Mouse (Mus musculus) Patski (cell line): ENCODE measurements around the gene Gm12355. TPM values are rescaled to one million over a fixed set of nuclear protein-coding genes. Genes with fewer than 3 reads are reported as not detected.
A peak's percentile ranks its signal among the peaks of the same experiment; 100 is the strongest.

Experiments
- ATAC-seq: fragments of 100-300 bp; one replicate; pipeline ENCODE4 v1.8.0; 2021
- CTCF ChIA-PET: fragments of 350-600 bp; sonication (Branson Sonifier 250); formaldehyde crosslinking; loops from one replicate; lab custom pipeline; 2022; ENCODE audit warnings: inconsistent platforms; lab: Charles Lee
- POLR2A ChIA-PET: fragments of 350-600 bp; sonication (Branson Sonifier 250); formaldehyde crosslinking; loops from one replicate; lab custom pipeline; 2022; ENCODE audit warnings: antibody characterized with exemption, inconsistent platforms; lab: Charles Lee
- DNase-seq: peaks from one replicate; pipeline ENCODE4 v3.0.0-alpha.2; 2011; ENCODE audit warnings: low read depth, low spot score
- H3K27me3 ChIP-seq: fragments of 371-371 bp; one replicate; pipeline ENCODE4 v1.5.1; 2021
- CTCF ChIP-seq: fragments of 100-300 bp; IDR thresholded peaks from one replicate; pipeline ENCODE4 v1.5.1; 2021
- in situ Hi-C: fragments of 300-500 bp; cut with MboI; formaldehyde crosslinking; loops from 3 replicates; pipeline ENCODE4 v1.11.1; 2018; ENCODE audit warnings: low pct_unique_long_range_greater_than_20kb, mixed read lengths
- polyA plus RNA-seq: library from polyadenylated mRNA; unstranded; gene quantifications from one replicate; pipeline ENCODE4 v1.2.3, GENCODE M21; 2021

Gene Gm12355
- polyA plus RNA-seq, 1 experiment from 2014 or later = 16.4 TPM

GRCm38 (mm10) chr11:98603953-98604352, 21.5 kb downstream of the Gm12355 start:
- in situ Hi-C loops = loop anchor here (5.0 kb wide), 1 partner anchor 33 kb away; no protein-coding TSS in a partner anchor
- CTCF ChIA-PET = no interaction called here

GRCm38 (mm10) chr11:98602090-98602690, 23.3 kb downstream of the Gm12355 start:
- in situ Hi-C loops = loop anchor here (5.0 kb wide), 1 partner anchor 35 kb away; no protein-coding TSS in a partner anchor
- peaks cover 37% of the 10 kb centered on the region for H3K27me3 ChIP-seq
- no peak for TF ChIP-seq CTCF
- no peak for DNase-seq
- ChIA-PET CTCF (no interaction called here), POLR2A (no interaction called here)
- ATAC-seq = no peak

More at GRCm38 (mm10) chr11:98603953-98604352, 21.5 kb downstream of the Gm12355 start:
- no peak for DNase-seq
- no peak for ATAC-seq
- H3K27me3 ChIP-seq = peaks cover 31% of the 10 kb centered on the region
- POLR2A ChIA-PET = no interaction called here
- TF ChIP-seq CTCF = peak; percentile 36

GRCm38 (mm10) chr11:98599291-98599690, 26.2 kb downstream of the Gm12355 start:
- peaks cover 33% of the 10 kb centered on the region for H3K27me3 ChIP-seq
- CTCF ChIA-PET = interaction anchor here (2.1 kb wide), 1 partner anchor 47 kb away, joined by 5 read pairs; no protein-coding TSS in a partner anchor
- ATAC-seq = no peak
- TF ChIP-seq CTCF = no peak
- no peak for DNase-seq
- in situ Hi-C loops = no loop called here
- POLR2A ChIA-PET = no interaction called here

- TF ChIP-seq CTCF = no peak
- in situ Hi-C loops = no loop called here
Measured at GRCm38 (mm10) chr11:98598851-98599290, 26.6 kb downstream of the Gm12355 start.

GRCm38 (mm10) chr11:98597991-98598390, 27.5 kb downstream of the Gm12355 start, which contains the start of gene Lrrc3c:
Gene Lrrc3c (plus strand): TSS chr11:98598291.
- no peak for ATAC-seq
- no peak for TF ChIP-seq CTCF
- CTCF ChIA-PET = interaction anchor here (1.3 to 2.0 kb wide), 3 partner anchors 8 to 43 kb away, joined by 3 to 10 read pairs (median 6); no protein-coding TSS in a partner anchor
- in situ Hi-C loops = no loop called here
- peaks cover 30% of the 10 kb centered on the region for H3K27me3 ChIP-seq
- POLR2A ChIA-PET = no interaction called here
- no peak for DNase-seq

More at GRCm38 (mm10) chr11:98598851-98599290, 26.6 kb downstream of the Gm12355 start:
- DNase-seq (no peak), ATAC-seq (no peak)
- peaks cover 30% of the 10 kb centered on the region for H3K27me3 ChIP-seq
- POLR2A ChIA-PET = no interaction called here
- CTCF ChIA-PET = interaction anchor here (2.1 kb wide), 1 partner anchor 47 kb away, joined by 5 read pairs; no protein-coding TSS in a partner anchor

GRCm38 (mm10) chr11:98597363-98597762, 28.1 kb downstream of the Gm12355 start:
- in situ Hi-C loops = no loop called here
- ChIA-PET CTCF (interaction anchor here (1.0 to 2.0 kb wide), 4 partner anchors 9 to 43 kb away, joined by 3 to 10 read pairs (median 4); partner anchors contain the start of gene Ormdl3), POLR2A (no interaction called here)
- peak; percentile 87 for TF ChIP-seq CTCF
- ATAC-seq (no peak), DNase-seq (no peak)
- peaks cover 28% of the 10 kb centered on the region for H3K27me3 ChIP-seq

- in situ Hi-C loops = no loop called here
- no peak for TF ChIP-seq CTCF
- ATAC-seq = no peak
- peaks cover 31% of the 10 kb centered on the region for H3K27me3 ChIP-seq
- CTCF ChIA-PET = interaction anchor here (2.0 kb wide), 1 partner anchor 10 kb away, joined by 6 read pairs; no protein-coding TSS in a partner anchor
- POLR2A ChIA-PET = no interaction called here
- DNase-seq = no peak
Measured at GRCm38 (mm10) chr11:98595955-98596354, 29.5 kb downstream of the Gm12355 start.

GRCm38 (mm10) chr11:98595473-98595872, 30.0 kb downstream of the Gm12355 start:
- DNase-seq (no peak), ATAC-seq (no peak)
- H3K27me3 ChIP-seq = peaks cover 35% of the 10 kb centered on the region
- CTCF ChIA-PET = no interaction called here
- in situ Hi-C loops = no loop called here
- TF ChIP-seq CTCF = no peak
- POLR2A ChIA-PET = no interaction called here

GRCm38 (mm10) chr11:98595021-98595420, 30.4 kb downstream of the Gm12355 start:
- ChIA-PET POLR2A (no interaction called here), CTCF (no interaction called here)
- DNase-seq (no peak), ATAC-seq (no peak)
- in situ Hi-C loops = no loop called here
- H3K27me3 ChIP-seq = peaks cover 36% of the 10 kb centered on the region
- no peak for TF ChIP-seq CTCF

GRCm38 (mm10) chr11:98590548-98591445, 34.7 kb downstream of the Gm12355 start:
- ChIA-PET POLR2A (no interaction called here), CTCF (no interaction called here)
- DNase-seq (no peak), ATAC-seq (no peak)
- TF ChIP-seq CTCF = no peak
- in situ Hi-C loops = no loop called here
- H3K27me3 ChIP-seq = peaks cover 18% of the 10 kb centered on the region
